Mouse (Mus musculus): ENCODE data around the gene Rarb. TPM values are rescaled to one million over a fixed set of nuclear protein-coding genes. Genes with fewer than 3 reads are reported as not detected.

The Rarb gene
- polyA plus RNA-seq, 1 experiment from 2014 or later: 30.9 TPM

- Histone ChIP-seq H3K36me3 (peaks cover 50% of the 10 kb centered on the region), H3K4me1 (replicated peaks) (peaks cover 25% of the 10 kb centered on the region), H3K4me3 (no peak overlapping the region), H3K27me3 (no peaks in the 10 kb centered on the region), H3K9ac (no peak overlapping the region), H3K4me2 (no peak overlapping the region), H3K27ac (replicated peaks) (no peak overlapping the region), H3K9me3 (no peaks in the 10 kb centered on the region)
- WGBS: 93% methylated on average over 4 of the region's 4 CpGs
- ATAC-seq (ENCODE audit: low read depth): no peak
These were observed 381.6 kb downstream of the Rarb start for GRCm38 (mm10) chr14:16437386-16437785.

DNA sequence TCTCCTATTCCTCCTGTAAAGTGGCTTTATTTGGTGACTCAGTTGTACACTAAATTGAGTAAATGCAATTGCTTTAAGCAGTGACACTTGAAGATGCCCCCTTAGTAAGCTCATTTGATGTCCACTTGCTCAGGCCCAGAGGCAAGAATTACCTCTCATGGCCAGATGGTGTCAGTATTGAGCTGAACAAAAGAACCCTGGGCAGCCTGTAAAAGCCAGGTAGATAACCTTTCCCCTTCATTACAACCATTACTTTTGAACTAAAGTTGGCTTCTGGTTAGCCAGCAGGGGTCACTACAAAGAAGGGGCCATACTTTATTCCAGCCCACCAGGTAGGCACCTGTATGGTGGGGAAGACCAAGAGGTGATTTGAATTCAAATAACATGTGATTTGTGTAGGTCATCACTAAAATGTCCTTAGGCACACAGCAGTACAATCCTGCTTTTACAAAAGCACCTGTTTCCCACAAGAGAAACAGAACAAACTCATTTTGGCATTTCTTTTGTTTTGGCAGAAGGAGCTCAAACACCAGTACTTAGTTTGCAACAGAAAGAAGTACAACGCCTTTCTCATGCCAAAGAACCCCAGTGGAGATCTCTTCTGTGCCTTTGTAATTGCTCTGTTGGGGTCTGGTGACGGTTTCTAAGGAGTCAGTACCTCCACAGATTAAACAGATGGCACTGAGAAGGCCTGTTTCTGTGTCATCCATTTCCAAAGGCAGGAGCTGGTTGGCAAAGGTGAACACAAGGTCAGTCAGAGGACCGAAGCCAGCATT lies 384.4 kb downstream of the Rarb start:
- peaks cover 12% of the 10 kb centered on the region for H3K4me1 ChIP-seq (replicated peaks)
- no peak overlapping the region for H3K4me3 ChIP-seq
- no peaks in the 10 kb centered on the region for H3K9me3 ChIP-seq
- no peak overlapping the region for H3K27ac ChIP-seq (replicated peaks)
- no peaks in the 10 kb centered on the region for H3K27me3 ChIP-seq
- 29% methylated on average over 3 of the region's 3 CpGs for WGBS
- no peak overlapping the region for H3K9ac ChIP-seq
- ATAC-seq (ENCODE audit: low read depth): peak; percentile 44
- peaks cover 59% of the 10 kb centered on the region for H3K36me3 ChIP-seq
- no peak overlapping the region for H3K4me2 ChIP-seq

GRCm38 (mm10) chr14:16433206-16433605 lies 385.8 kb downstream of the Rarb start:
- H3K36me3 ChIP-seq: peaks cover 66% of the 10 kb centered on the region
- WGBS: 73% methylated on average over 2 of the region's 2 CpGs
- no peaks in the 10 kb centered on the region for H3K4me1 ChIP-seq (replicated peaks)
- no peak overlapping the region for H3K27ac ChIP-seq (replicated peaks)
- H3K9ac ChIP-seq: no peak overlapping the region
- no peak overlapping the region for H3K4me3 ChIP-seq
- H3K4me2 ChIP-seq: no peak overlapping the region
- no peaks in the 10 kb centered on the region for H3K27me3 ChIP-seq
- no peaks in the 10 kb centered on the region for H3K9me3 ChIP-seq
- ATAC-seq (ENCODE audit: low read depth): no peak

- Histone ChIP-seq H3K36me3 (peaks cover 62% of the 10 kb centered on the region), H3K9ac (no peak overlapping the region), H3K27ac (replicated peaks) (no peak overlapping the region), H3K4me2 (no peak overlapping the region), H3K4me3 (no peak overlapping the region), H3K4me1 (replicated peaks) (no peaks in the 10 kb centered on the region), H3K9me3 (no peaks in the 10 kb centered on the region), H3K27me3 (no peaks in the 10 kb centered on the region)
- ATAC-seq (ENCODE audit: low read depth): no peak
- 87% methylated on average over 3 of the region's 3 CpGs for whole genome bisulfite sequencing
These were observed 386.4 kb downstream of the Rarb start for GRCm38 (mm10) chr14:16432550-16432949.

DNA sequence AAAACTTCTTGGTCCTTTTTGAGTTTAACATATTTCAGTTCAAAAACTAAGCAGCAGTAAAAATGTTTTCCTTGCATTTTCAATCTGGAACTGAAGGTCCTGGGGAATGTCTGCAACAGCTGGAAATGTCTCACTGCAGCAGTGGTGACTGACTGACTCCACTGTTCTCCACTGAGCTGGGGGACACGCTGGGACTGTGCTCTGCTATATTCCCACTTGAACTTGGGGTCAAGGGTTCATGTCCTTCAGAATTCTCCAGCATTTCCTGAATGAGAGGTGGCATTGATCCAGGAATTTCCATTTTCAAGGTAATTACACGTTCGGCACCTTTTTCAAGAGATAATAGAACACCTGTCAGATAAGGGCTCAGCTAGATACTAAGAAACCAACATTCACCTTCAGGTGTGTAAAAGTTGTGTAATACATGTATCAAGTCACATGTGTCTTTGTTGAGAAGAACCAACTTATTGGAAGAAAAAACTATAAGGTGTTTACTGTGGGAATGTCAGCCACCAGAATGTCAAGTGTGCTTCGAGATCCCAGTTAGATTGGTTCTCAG lies 386.9 kb downstream of the Rarb start:
- H3K36me3 ChIP-seq: peaks cover 57% of the 10 kb centered on the region
- H3K4me2 ChIP-seq: no peak overlapping the region
- H3K27ac ChIP-seq (replicated peaks): no peak overlapping the region
- H3K9me3 ChIP-seq: no peaks in the 10 kb centered on the region
- no peak overlapping the region for H3K4me3 ChIP-seq
- H3K27me3 ChIP-seq: no peaks in the 10 kb centered on the region
- no peak for ATAC-seq (ENCODE audit: low read depth)
- no peak overlapping the region for H3K9ac ChIP-seq
- 73% methylated on average over 4 of the region's 4 CpGs for WGBS
- H3K4me1 ChIP-seq (replicated peaks): no peaks in the 10 kb centered on the region

- no peak overlapping the region for H3K4me3 ChIP-seq
- H3K9me3 ChIP-seq: no peaks in the 10 kb centered on the region
- no peak overlapping the region for H3K9ac ChIP-seq
- H3K4me1 ChIP-seq (replicated peaks): no peaks in the 10 kb centered on the region
- no peak for ATAC-seq (ENCODE audit: low read depth)
- no peaks in the 10 kb centered on the region for H3K27me3 ChIP-seq
- H3K36me3 ChIP-seq: peaks cover 48% of the 10 kb centered on the region
- no peak overlapping the region for H3K27ac ChIP-seq (replicated peaks)
- H3K4me2 ChIP-seq: no peak overlapping the region
- WGBS: 82% methylated on average over 4 of the region's 4 CpGs
These were observed 391.4 kb downstream of the Rarb start for GRCm38 (mm10) chr14:16427569-16427968.

GRCm38 (mm10) chr14:16414163-16414562 lies 404.8 kb downstream of the Rarb start:
- Histone ChIP-seq H3K36me3 (peaks cover 53% of the 10 kb centered on the region), H3K9me3 (no peaks in the 10 kb centered on the region), H3K27ac (replicated peaks) (no peak overlapping the region), H3K4me1 (replicated peaks) (no peaks in the 10 kb centered on the region), H3K4me3 (no peak overlapping the region), H3K9ac (no peak overlapping the region), H3K4me2 (no peak overlapping the region), H3K27me3 (no peaks in the 10 kb centered on the region)
- ATAC-seq (ENCODE audit: low read depth): no peak
- WGBS: 87% methylated on average over 4 of the region's 4 CpGs

GRCm38 (mm10) chr14:16405187-16405586 lies 413.8 kb downstream of the Rarb start:
- Histone ChIP-seq H3K4me3 (no peak overlapping the region), H3K36me3 (peaks cover 62% of the 10 kb centered on the region), H3K9me3 (no peaks in the 10 kb centered on the region), H3K27ac (replicated peaks) (no peak overlapping the region), H3K4me1 (replicated peaks) (no peaks in the 10 kb centered on the region), H3K9ac (no peak overlapping the region), H3K4me2 (no peak overlapping the region), H3K27me3 (no peaks in the 10 kb centered on the region)
- WGBS: 94% methylated on average over 4 of the region's 4 CpGs
- ATAC-seq (ENCODE audit: low read depth): no peak

DNA sequence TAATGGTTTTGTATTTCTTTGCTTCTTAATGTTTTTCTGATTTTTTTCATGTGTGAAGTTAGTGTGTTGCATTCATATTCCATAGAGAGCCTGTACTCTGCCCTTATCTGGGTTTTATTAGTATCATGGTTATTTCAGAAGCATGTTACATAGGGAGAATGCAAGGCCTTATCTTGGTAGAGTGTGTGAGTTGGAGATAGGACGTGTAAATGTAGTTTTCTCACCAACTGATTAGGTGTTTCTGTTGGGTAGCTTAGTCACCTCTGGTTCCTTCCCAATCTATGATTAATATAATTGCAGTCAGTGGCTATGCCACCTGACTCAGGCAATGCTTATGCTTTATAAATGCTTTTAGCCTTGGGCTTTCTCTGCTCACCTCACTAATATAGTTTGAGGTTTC lies 434.2 kb downstream of the Rarb start:
- Histone ChIP-seq H3K36me3 (peaks cover 8% of the 10 kb centered on the region; the same call in 1 of the 2 replicates), H3K9ac (no peak overlapping the region), H3K27me3 (no peaks in the 10 kb centered on the region), H3K4me2 (no peak overlapping the region), H3K9me3 (no peaks in the 10 kb centered on the region), H3K4me1 (replicated peaks) (peaks cover 7% of the 10 kb centered on the region), H3K4me3 (no peak overlapping the region), H3K27ac (replicated peaks) (no peak overlapping the region)
- no peak for ATAC-seq (ENCODE audit: low read depth)
- WGBS: 53% methylated on average over 1 of the region's 1 CpGs

Data from neural tube, embryonic 13.5 days (tissue).